Mouse (Mus musculus): ENCODE measurements at regions not wholly inside any gene's neighbourhood (a gene's known extent, or its start where the extent isn't known, plus 50 kb on each side); places are given as distances from the start of the nearest gene placed in this dataset.

DNA sequence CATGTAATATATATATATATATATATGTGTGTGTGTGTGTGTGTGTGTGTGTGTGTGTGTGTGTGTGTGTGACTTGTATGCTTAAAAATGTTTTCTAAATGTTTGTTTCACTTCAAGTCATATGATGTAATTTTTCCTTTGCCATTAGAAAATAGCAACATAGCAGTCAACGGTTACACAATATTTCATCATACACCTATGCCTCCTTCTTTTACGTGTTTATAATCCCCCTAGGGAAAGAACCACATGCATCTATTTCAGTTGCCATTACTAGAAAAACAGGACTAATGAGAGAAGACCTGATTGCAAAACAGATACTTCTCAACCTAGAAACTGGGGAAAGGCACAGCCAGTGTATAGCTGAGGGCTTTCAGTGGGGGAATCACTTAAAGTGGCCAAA is 65.2 kb upstream of the Mbnl1 start:
- TF ChIP-seq POLR2A (IDR thresholded peaks at IDR 0.05; ENCODE audit: borderline replicate concordance, insufficient read depth, low read length): no peak
- no peak for TF ChIP-seq CTCF (IDR thresholded peaks at IDR 0.05; ENCODE audit: borderline replicate concordance, insufficient read depth, low read depth, low read length)
